In the genomic region with DNA sequence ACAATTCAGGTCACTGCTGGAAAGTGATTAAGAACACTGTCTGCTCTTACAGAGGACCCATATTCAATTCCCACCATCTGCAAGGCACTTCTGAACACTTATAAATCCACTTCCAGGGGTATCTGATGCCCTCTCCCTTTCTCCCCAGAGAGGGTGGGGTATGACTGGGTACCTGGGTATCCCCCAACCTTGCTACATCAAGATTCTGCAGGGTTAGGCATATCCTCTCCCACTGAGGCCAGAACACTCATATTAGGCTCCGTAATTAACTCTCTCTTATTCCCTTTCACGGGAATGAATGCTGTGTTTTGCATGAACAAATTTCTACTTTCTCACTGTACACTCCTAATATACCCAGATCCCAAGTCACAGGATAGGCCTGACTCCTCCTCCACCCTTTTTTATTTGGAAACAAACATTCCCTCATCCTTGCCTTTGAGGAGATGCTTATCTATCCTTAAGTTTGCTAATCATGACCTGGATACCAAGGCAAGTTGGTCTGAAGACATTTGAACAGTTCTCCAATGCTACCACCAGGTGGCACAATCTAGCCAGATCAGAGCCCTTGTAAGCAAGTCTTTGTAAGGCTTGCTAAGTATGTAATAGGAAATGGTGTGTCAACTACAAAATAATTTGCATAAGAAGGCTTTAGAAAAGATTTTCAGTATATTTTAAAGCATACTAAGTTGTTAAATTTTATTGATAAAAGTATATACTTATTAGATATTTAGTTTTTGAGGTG, we compare ENCODE assay signal across 8 mouse cellular contexts.
DNase-seq lines count a peak whose midpoint lies in the region; ATAC-seq and TF ChIP-seq lines count a peak whose summit lies in the region.

No protein-coding gene starts in this region.

- ATAC-seq in Patski: peak; percentile 67

- CTCF ChIA-PET in Patski (lab: Charles Lee): interaction anchor here (0.9 to 1.7 kb wide), 2 partner anchors 25 to 26 kb away, joined by 3 to 7 read pairs; no protein-coding TSS in a partner anchor

- DNase-seq in cerebellum, adult 2 months: peak in 1 of 2 experiments; percentile 22
- no peak for DNase-seq in cerebellum, adult 11 months
- DNase-seq in Patski (ENCODE audit: low read depth, low spot score): peak; percentile 17
- DNase-seq in heart, postnatal 14 days: peak; percentile 55 to 64
- DNase-seq in kidney, postnatal 4 days: peak; percentile 56 to 70
- DNase-seq in lung, postnatal 25 days (ENCODE audit: low spot score): peak; percentile 63
- peak; percentile 37 for DNase-seq in retina, postnatal 7 days (ENCODE audit: low read depth, low spot score)

- H3K4me1 ChIP-seq in cerebellum, adult 2 months (ENCODE audit: control insufficient read depth, insufficient read depth, low read length): no peaks in the 10 kb centered on the region
- no peaks in the 10 kb centered on the region for H3K4me1 ChIP-seq in cortical plate, adult 2 months (ENCODE audit: control insufficient read depth, insufficient read depth, low read length)

- 86% methylated on average over 2 of the region's 2 CpGs for WGBS in cerebellum, adult 2 months

- in situ Hi-C loops in Patski (cut with MboI; ENCODE audit: low pct_unique_long_range_greater_than_20kb): loop anchor here (10.0 to 25.0 kb wide), 2 partner anchors 383 to 710 kb away; partner anchors contain the start of gene Ghr

- H3K4me3 ChIP-seq in cerebellum, adult 2 months (replicated peaks; ENCODE audit: insufficient read depth, low read depth, low read length): no peak overlapping the region
- no peak overlapping the region for H3K4me3 ChIP-seq in cortical plate, adult 2 months (ENCODE audit: insufficient read depth, low read length)

- no peak overlapping the region for H3K27ac ChIP-seq in cerebellum, adult 2 months (ENCODE audit: insufficient read depth, low read length)
- no peak overlapping the region for H3K27ac ChIP-seq in cortical plate, adult 2 months (ENCODE audit: insufficient read depth, low read length)

- intact Hi-C loops in heart, postnatal 14 days (cut with DNase I): loop anchor here (10.0 kb wide), 3 partner anchors 153 to 843 kb away; no protein-coding TSS in a partner anchor

- TF ChIP-seq CTCF in cerebellum, adult 2 months (IDR thresholded peaks at IDR 0.05; ENCODE audit: borderline replicate concordance, insufficient read depth, low read depth, low read length): peak; percentile 34; the same call in 1 of the 2 replicates
- peak; percentile 86 for TF ChIP-seq CTCF in Patski (IDR thresholded peaks at IDR 0.05)
- peak; percentile 62; the same call in 1 of the 2 replicates for TF ChIP-seq CTCF in cortical plate, adult 2 months (IDR thresholded peaks at IDR 0.05; ENCODE audit: extremely low read depth, insufficient read depth, low read length)

- no peak for TF ChIP-seq POLR2A in cerebellum, adult 2 months (IDR thresholded peaks at IDR 0.05; ENCODE audit: borderline replicate concordance, insufficient read depth, low read length)
- TF ChIP-seq POLR2A in cortical plate, adult 2 months (IDR thresholded peaks at IDR 0.05; ENCODE audit: extremely low read depth, insufficient read depth, low read length): no peak

- POLR2A ChIA-PET in Patski (lab: Charles Lee): no interaction called here

- no peaks in the 10 kb centered on the region for H3K27me3 ChIP-seq in cerebellum, adult 2 months (ENCODE audit: control insufficient read depth, insufficient read depth, low read length)
- H3K27me3 ChIP-seq in Patski: no peaks in the 10 kb centered on the region

Comparison
In these comparisons a context has a peak if more than half of its experiments do, and no peak if none do; other contexts are left out.
1. CTCF ChIP-seq: peak in every context shown above with its lines; median percentile 86 in Patski; 62 in cortical plate, adult 2 months; 34 in cerebellum, adult 2 months.